Mouse (Mus musculus): ENCODE measurements around the gene Mrpl21. TPM values are rescaled to one million over a fixed set of nuclear protein-coding genes. Genes with fewer than 3 reads are reported as not detected.

The Mrpl21 gene
- polyA plus RNA-seq, 1 experiment from 2014 or later, result 121 TPM

DNA sequence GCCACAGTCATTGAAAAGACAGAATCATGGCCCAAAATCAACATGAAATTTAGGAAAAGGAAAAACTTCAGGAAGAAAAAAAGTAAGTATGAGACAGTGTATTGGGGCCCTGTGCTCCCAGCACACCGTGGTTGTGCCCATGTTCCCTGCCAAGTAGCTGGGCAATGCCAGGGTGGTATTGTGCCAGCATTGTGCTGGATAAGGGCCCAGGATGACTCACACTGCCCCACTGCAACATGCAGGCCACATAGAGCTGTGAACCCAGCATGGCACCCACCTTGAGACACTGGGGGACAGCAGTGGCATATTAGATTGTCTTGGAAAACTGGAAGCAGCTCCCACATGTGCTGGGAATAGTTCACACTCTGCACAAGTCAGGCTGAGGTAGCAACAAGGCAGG is 6.3 kb downstream of the Mrpl21 start:
- WGBS, result 100% methylated on average over 1 of the region's 1 CpGs
- H3K36me3 ChIP-seq (ENCODE audit: control insufficient read depth, insufficient read depth, low read length), result peaks cover 11% of the 10 kb centered on the region
- no peak overlapping the region for H3K9ac ChIP-seq (ENCODE audit: low read length)

DNA sequence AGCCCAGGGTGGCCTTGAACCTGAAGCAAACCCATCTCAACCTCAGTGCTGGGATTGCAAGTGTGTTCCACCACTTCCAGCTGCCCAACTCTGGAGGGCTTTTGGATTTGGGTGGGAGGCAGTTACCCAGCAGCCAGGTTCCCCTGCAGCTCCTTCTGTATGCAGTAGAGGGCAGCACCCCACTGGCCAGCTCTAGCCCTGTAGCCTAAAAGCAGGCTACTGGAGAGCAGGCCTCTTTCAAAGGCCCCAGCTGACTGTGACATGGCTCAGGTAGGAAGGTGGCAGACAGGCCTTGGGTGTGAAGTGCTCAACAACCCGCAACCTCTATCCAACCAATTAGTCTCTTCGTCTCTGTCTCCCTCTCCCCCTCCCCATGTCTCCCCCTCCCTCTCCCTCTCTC is 9.3 kb downstream of the Mrpl21 start:
- Histone ChIP-seq H3K9ac (ENCODE audit: low read length) (no peak overlapping the region), H3K4me1 (ENCODE audit: control insufficient read depth, insufficient read depth, low read length) (no peaks in the 10 kb centered on the region), H3K4me2 (ENCODE audit: low read depth) (no peak overlapping the region), H3K4me3 (ENCODE audit: low read depth, low read length) (no peak overlapping the region), H3K27me3 (ENCODE audit: control insufficient read depth, insufficient read depth, low read length) (no peaks in the 10 kb centered on the region), H3K27ac (ENCODE audit: low read depth, low read length) (no peak overlapping the region), H3K9me3 (ENCODE audit: control insufficient read depth, low read length) (no peaks in the 10 kb centered on the region), H3K36me3 (ENCODE audit: control insufficient read depth, insufficient read depth, low read length) (peaks cover 11% of the 10 kb centered on the region)
- no peak for ATAC-seq (ENCODE audit: insufficient read depth, low FRiP score, low TSS enrichment)
- 82% methylated on average over 2 of the region's 2 CpGs for WGBS
- peak; percentile 59 for DNase-seq (ENCODE audit: low spot score)

More for the DNA sequence above, 6.3 kb downstream of the Mrpl21 start:
- H3K9me3 ChIP-seq (ENCODE audit: control insufficient read depth, low read length), result no peaks in the 10 kb centered on the region
- H3K27me3 ChIP-seq (ENCODE audit: control insufficient read depth, insufficient read depth, low read length), result no peaks in the 10 kb centered on the region
- ATAC-seq (ENCODE audit: insufficient read depth, low FRiP score, low TSS enrichment) (no peak), DNase-seq (ENCODE audit: low spot score) (no peak)
- no peaks in the 10 kb centered on the region for H3K4me1 ChIP-seq (ENCODE audit: control insufficient read depth, insufficient read depth, low read length)
- no peak overlapping the region for H3K4me3 ChIP-seq (ENCODE audit: low read depth, low read length)
- no peak overlapping the region for H3K4me2 ChIP-seq (ENCODE audit: low read depth)
- no peak overlapping the region for H3K27ac ChIP-seq (ENCODE audit: low read depth, low read length)

DNA sequence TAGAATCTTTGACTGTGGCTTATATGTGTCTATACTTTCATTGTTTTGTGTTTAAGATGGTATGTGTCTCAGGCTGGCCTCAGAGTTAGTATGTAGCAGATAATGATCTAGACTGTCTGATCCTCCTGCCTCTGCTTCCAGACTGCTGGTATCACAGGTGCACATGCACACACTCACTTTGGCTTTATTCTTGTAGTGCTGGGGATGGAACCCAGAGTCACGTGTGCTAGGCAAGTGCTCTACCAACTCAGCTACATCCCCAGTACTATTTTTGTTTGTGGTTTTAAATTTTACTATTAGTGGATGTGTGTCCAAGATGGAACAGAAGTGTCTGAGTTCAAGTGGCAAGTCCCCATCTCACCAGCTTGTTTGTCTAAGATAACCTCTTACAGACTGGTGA is 10.3 kb downstream of the Mrpl21 start:
- Histone ChIP-seq H3K27ac (ENCODE audit: low read depth, low read length) (no peak overlapping the region), H3K4me2 (ENCODE audit: low read depth) (no peak overlapping the region), H3K4me1 (ENCODE audit: control insufficient read depth, insufficient read depth, low read length) (no peaks in the 10 kb centered on the region), H3K36me3 (ENCODE audit: control insufficient read depth, insufficient read depth, low read length) (peaks cover 11% of the 10 kb centered on the region), H3K9ac (ENCODE audit: low read length) (no peak overlapping the region), H3K27me3 (ENCODE audit: control insufficient read depth, insufficient read depth, low read length) (no peaks in the 10 kb centered on the region), H3K9me3 (ENCODE audit: control insufficient read depth, low read length) (no peaks in the 10 kb centered on the region), H3K4me3 (ENCODE audit: low read depth, low read length) (no peak overlapping the region)
- DNase-seq (ENCODE audit: low spot score) (no peak), ATAC-seq (ENCODE audit: insufficient read depth, low FRiP score, low TSS enrichment) (no peak)
- 88% methylated on average over 1 of the region's 1 CpGs for WGBS

- Histone ChIP-seq H3K36me3 (ENCODE audit: control insufficient read depth, insufficient read depth, low read length) (peaks cover 4% of the 10 kb centered on the region), H3K4me3 (ENCODE audit: low read depth, low read length) (no peak overlapping the region), H3K4me1 (ENCODE audit: control insufficient read depth, insufficient read depth, low read length) (no peaks in the 10 kb centered on the region), H3K27ac (ENCODE audit: low read depth, low read length) (no peak overlapping the region), H3K4me2 (ENCODE audit: low read depth) (no peak overlapping the region), H3K9ac (ENCODE audit: low read length) (no peak overlapping the region), H3K27me3 (ENCODE audit: control insufficient read depth, insufficient read depth, low read length) (no peaks in the 10 kb centered on the region), H3K9me3 (ENCODE audit: control insufficient read depth, low read length) (no peaks in the 10 kb centered on the region)
- no peak for DNase-seq (ENCODE audit: low spot score)
- ATAC-seq (ENCODE audit: insufficient read depth, low FRiP score, low TSS enrichment), result no peak
- 86% methylated on average over 6 of the region's 6 CpGs for WGBS
Observed at GRCm38 (mm10) chr19:3295245-3295644, 12.5 kb downstream of the Mrpl21 start.

- Histone ChIP-seq H3K9ac (ENCODE audit: low read length) (no peak overlapping the region), H3K4me1 (ENCODE audit: control insufficient read depth, insufficient read depth, low read length) (no peaks in the 10 kb centered on the region), H3K4me3 (ENCODE audit: low read depth, low read length) (no peak overlapping the region), H3K27me3 (ENCODE audit: control insufficient read depth, insufficient read depth, low read length) (no peaks in the 10 kb centered on the region), H3K36me3 (ENCODE audit: control insufficient read depth, insufficient read depth, low read length) (no peaks in the 10 kb centered on the region), H3K9me3 (ENCODE audit: control insufficient read depth, low read length) (no peaks in the 10 kb centered on the region), H3K4me2 (ENCODE audit: low read depth) (no peak overlapping the region), H3K27ac (ENCODE audit: low read depth, low read length) (no peak overlapping the region)
- DNase-seq (ENCODE audit: low spot score) (no peak), ATAC-seq (ENCODE audit: insufficient read depth, low FRiP score, low TSS enrichment) (no peak)
Observed at GRCm38 (mm10) chr19:3297034-3297433, 14.3 kb downstream of the Mrpl21 start.

DNA sequence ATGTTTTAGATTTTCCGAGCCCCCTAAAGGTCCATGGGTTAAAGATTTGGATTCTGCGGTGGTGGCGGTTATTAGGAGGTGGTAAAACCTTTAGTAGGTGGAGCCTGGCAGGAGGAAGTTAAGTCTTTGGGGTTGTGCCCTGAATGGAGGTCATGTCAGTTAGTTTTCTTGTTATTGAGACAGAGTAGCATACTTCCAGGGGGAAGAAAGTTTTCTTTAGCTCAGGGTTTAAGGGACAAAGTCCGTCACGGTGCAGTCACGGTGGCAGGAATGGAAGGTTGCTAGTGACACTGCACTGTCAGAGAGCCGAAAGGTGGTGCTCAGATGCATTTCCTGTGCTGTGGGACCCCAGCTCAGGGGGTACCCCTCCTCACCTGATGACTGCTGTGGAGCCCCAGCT is 15.1 kb downstream of the Mrpl21 start:
- no peaks in the 10 kb centered on the region for H3K36me3 ChIP-seq (ENCODE audit: control insufficient read depth, insufficient read depth, low read length)
- DNase-seq (ENCODE audit: low spot score) (no peak), ATAC-seq (ENCODE audit: insufficient read depth, low FRiP score, low TSS enrichment) (no peak)
- H3K4me1 ChIP-seq (ENCODE audit: control insufficient read depth, insufficient read depth, low read length), result no peaks in the 10 kb centered on the region
- 90% methylated on average over 7 of the region's 7 CpGs for WGBS
- no peak overlapping the region for H3K27ac ChIP-seq (ENCODE audit: low read depth, low read length)
- no peaks in the 10 kb centered on the region for H3K27me3 ChIP-seq (ENCODE audit: control insufficient read depth, insufficient read depth, low read length)
- no peak overlapping the region for H3K9ac ChIP-seq (ENCODE audit: low read length)
- no peak overlapping the region for H3K4me2 ChIP-seq (ENCODE audit: low read depth)
- H3K9me3 ChIP-seq (ENCODE audit: control insufficient read depth, low read length), result no peaks in the 10 kb centered on the region
- no peak overlapping the region for H3K4me3 ChIP-seq (ENCODE audit: low read depth, low read length)

DNA sequence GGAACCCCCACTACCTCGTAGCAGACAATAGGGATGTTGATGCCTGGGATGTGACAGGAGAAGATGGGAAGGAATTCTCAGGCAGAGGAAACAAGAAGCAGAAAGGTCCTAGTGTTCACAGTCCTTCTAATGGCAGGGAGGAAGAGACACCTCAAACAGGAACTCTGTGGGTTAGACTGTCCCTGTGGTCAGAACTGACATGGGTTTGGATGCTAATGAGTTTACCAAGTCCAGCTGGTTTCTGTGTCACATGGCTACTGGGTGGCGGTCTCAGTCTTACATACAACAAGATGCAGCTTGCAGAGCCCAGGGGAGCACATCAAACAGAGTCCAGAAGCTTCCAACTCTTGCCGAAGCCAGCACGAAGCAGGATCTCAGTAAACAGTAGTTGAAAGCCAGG is 21.3 kb downstream of the Mrpl21 start:
- 79% methylated on average over 4 of the region's 4 CpGs for WGBS
- DNase-seq (ENCODE audit: low spot score) (no peak), ATAC-seq (ENCODE audit: insufficient read depth, low FRiP score, low TSS enrichment) (no peak)
- Histone ChIP-seq H3K9me3 (ENCODE audit: control insufficient read depth, low read length) (no peaks in the 10 kb centered on the region), H3K4me3 (ENCODE audit: low read depth, low read length) (no peak overlapping the region), H3K9ac (ENCODE audit: low read length) (no peak overlapping the region), H3K4me2 (ENCODE audit: low read depth) (no peak overlapping the region), H3K27me3 (ENCODE audit: control insufficient read depth, insufficient read depth, low read length) (no peaks in the 10 kb centered on the region), H3K36me3 (ENCODE audit: control insufficient read depth, insufficient read depth, low read length) (no peaks in the 10 kb centered on the region), H3K4me1 (ENCODE audit: control insufficient read depth, insufficient read depth, low read length) (no peaks in the 10 kb centered on the region), H3K27ac (ENCODE audit: low read depth, low read length) (no peak overlapping the region)

- H3K4me1 ChIP-seq (ENCODE audit: control insufficient read depth, insufficient read depth, low read length), result no peaks in the 10 kb centered on the region
- no peak overlapping the region for H3K4me3 ChIP-seq (ENCODE audit: low read depth, low read length)
- WGBS, result 67% methylated on average over 16 of the region's 16 CpGs
- no peaks in the 10 kb centered on the region for H3K27me3 ChIP-seq (ENCODE audit: control insufficient read depth, insufficient read depth, low read length)
- H3K4me2 ChIP-seq (ENCODE audit: low read depth), result no peak overlapping the region
- no peak for ATAC-seq (ENCODE audit: insufficient read depth, low FRiP score, low TSS enrichment)
- no peak overlapping the region for H3K27ac ChIP-seq (ENCODE audit: low read depth, low read length)
- DNase-seq (ENCODE audit: low spot score), result no peak
- 0 out of 2 replicates have a peak overlapping the region, but pooled peaks have one; percentile 3 for H3K9ac ChIP-seq (ENCODE audit: low read length)
- H3K9me3 ChIP-seq (ENCODE audit: control insufficient read depth, low read length), result no peaks in the 10 kb centered on the region
- H3K36me3 ChIP-seq (ENCODE audit: control insufficient read depth, insufficient read depth, low read length), result no peaks in the 10 kb centered on the region
Observed at GRCm38 (mm10) chr19:3307175-3307949, 24.7 kb downstream of the Mrpl21 start.

- H3K4me1 ChIP-seq (ENCODE audit: control insufficient read depth, insufficient read depth, low read length), result peaks cover 8% of the 10 kb centered on the region; the same call in 1 of the 2 replicates
- peaks cover 24% of the 10 kb centered on the region for H3K27me3 ChIP-seq (ENCODE audit: control insufficient read depth, insufficient read depth, low read length)
- H3K4me3 ChIP-seq (ENCODE audit: low read depth, low read length), result no peak overlapping the region
- H3K4me2 ChIP-seq (ENCODE audit: low read depth), result no peak overlapping the region
- ATAC-seq (ENCODE audit: insufficient read depth, low FRiP score, low TSS enrichment) (no peak), DNase-seq (ENCODE audit: low spot score) (no peak)
- no peaks in the 10 kb centered on the region for H3K9me3 ChIP-seq (ENCODE audit: control insufficient read depth, low read length)
- no peak overlapping the region for H3K9ac ChIP-seq (ENCODE audit: low read length)
- 79% methylated on average over 2 of the region's 2 CpGs for WGBS
- H3K36me3 ChIP-seq (ENCODE audit: control insufficient read depth, insufficient read depth, low read length), result no peaks in the 10 kb centered on the region
- no peak overlapping the region for H3K27ac ChIP-seq (ENCODE audit: low read depth, low read length)
Observed at GRCm38 (mm10) chr19:3319341-3319740, 36.6 kb downstream of the Mrpl21 start.

Measured in neural tube, embryonic 11.5 days (tissue).